Mouse (Mus musculus): ENCODE data around the gene Clec2g.

DNA sequence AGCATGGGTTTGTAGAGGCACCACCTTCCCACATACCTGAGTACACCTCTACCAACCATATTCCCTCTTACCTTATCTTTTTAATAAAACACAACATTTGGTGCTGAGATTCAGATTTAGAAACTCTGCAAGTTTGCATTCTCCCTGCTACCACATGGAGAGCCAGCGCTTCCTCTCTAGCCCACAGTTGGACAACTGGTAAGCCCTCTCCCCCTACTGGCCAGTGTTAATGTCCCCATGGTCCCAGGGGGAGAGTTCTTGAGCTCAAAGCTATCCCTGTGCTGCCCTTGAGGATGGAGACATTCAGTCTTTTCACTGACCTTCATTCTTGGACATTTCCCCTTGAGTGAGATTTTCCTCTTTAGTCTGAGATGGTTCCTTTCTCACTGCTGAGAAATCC lies 26.9 kb downstream of the Clec2g start:
- TF ChIP-seq CTCF (IDR thresholded peaks at IDR 0.05; ENCODE audit: low read depth, low read length), result no peak
- no peak for TF ChIP-seq POLR2AphosphoS5 (IDR thresholded peaks at IDR 0.05; ENCODE audit: insufficient replicate concordance, low read depth, low read length)
- TF ChIP-seq TAL1 (conservative IDR thresholded peaks at IDR 0.05; ENCODE audit: low read depth, low read length), result no peak

Measured in G1E (cell line).